16 mouse cellular contexts compared by ENCODE assay signal in genomic region chrX:140214198-140214849, GRCm38 (mm10).
DNase-seq lines count a peak whose midpoint lies in the region; ATAC-seq and TF ChIP-seq lines count a peak whose summit lies in the region.
"Had no signal": no experiment of that assay in that cellular context is flagged by ENCODE, and none has a peak within 500 bp of the region (broad histone marks: within the 10 kb centered on the region; RNA-seq: fewer than 3 reads in every experiment).

No protein-coding gene starts in this region.

- H3K4me1 ChIP-seq in embryonic facial prominence, embryonic 14.5 days (ENCODE audit: control insufficient read depth, insufficient read depth, low read length): no peaks in the 10 kb centered on the region
- H3K4me1 ChIP-seq in embryonic facial prominence, embryonic 10.5 days: no peaks in the 10 kb centered on the region
- H3K4me1 ChIP-seq in lung, embryonic 14.5 days (ENCODE audit: insufficient read depth): no peaks in the 10 kb centered on the region
- no peaks in the 10 kb centered on the region for H3K4me1 ChIP-seq in lung, adult 2 months (ENCODE audit: control insufficient read depth, insufficient read depth, low read length)
- H3K4me1 ChIP-seq: limb, embryonic 13.5 days; neural tube, embryonic 12.5 days had no signal

- TF ChIP-seq POLR2A in lung, adult 2 months (IDR thresholded peaks at IDR 0.05; ENCODE audit: borderline replicate concordance, extremely low read depth, low read depth, low read length): no peak

- 51% methylated on average over 4 of the region's 4 CpGs for WGBS in embryonic facial prominence, embryonic 14.5 days
- WGBS in embryonic facial prominence, embryonic 10.5 days: 67% methylated on average over 4 of the region's 4 CpGs
- 56% methylated on average over 4 of the region's 4 CpGs for WGBS in lung, embryonic 14.5 days
- WGBS in lung, adult 2 months: 42% methylated on average over 4 of the region's 4 CpGs

- no peak overlapping the region for H3K27ac ChIP-seq in embryonic facial prominence, embryonic 14.5 days (replicated peaks; ENCODE audit: low read depth, low read length)
- no peak overlapping the region for H3K27ac ChIP-seq in embryonic facial prominence, embryonic 10.5 days (replicated peaks)
- H3K27ac ChIP-seq in lung, embryonic 14.5 days (ENCODE audit: low read depth): no peak overlapping the region
- H3K27ac ChIP-seq: limb, embryonic 13.5 days; macrophage; neural tube, embryonic 12.5 days had no signal

- no peak overlapping the region for H3K9ac ChIP-seq in embryonic facial prominence, embryonic 14.5 days (ENCODE audit: low read depth, low read length)
- no peak overlapping the region for H3K9ac ChIP-seq in lung, embryonic 14.5 days
- H3K9ac ChIP-seq: limb, embryonic 13.5 days; neural tube, embryonic 12.5 days had no signal

- H3K27me3 ChIP-seq in embryonic facial prominence, embryonic 14.5 days (replicated peaks; ENCODE audit: control insufficient read depth, insufficient read depth, low read length): peaks cover 30% of the 10 kb centered on the region
- H3K27me3 ChIP-seq in embryonic facial prominence, embryonic 10.5 days (replicated peaks; ENCODE audit: low read depth, poor library complexity, severe bottlenecking): peaks cover 96% of the 10 kb centered on the region
- H3K27me3 ChIP-seq in lung, embryonic 14.5 days (ENCODE audit: insufficient read depth, low read length): no peaks in the 10 kb centered on the region
- H3K27me3 ChIP-seq: CH12.LX had no signal

- DNase-seq in embryonic facial prominence, embryonic 14.5 days (ENCODE audit: low spot score): no peak
- no peak for DNase-seq in embryonic facial prominence, embryonic 10.5 days (ENCODE audit: low spot score)
- DNase-seq in lung, embryonic 14.5 days: peak; percentile 5
- DNase-seq in lung, adult 2 months: no peak
- DNase-seq in cerebellum, adult 8-10 months: peak; percentile 18
- DNase-seq in left cerebral cortex, postnatal 4 days: peak; percentile 29
- DNase-seq in kidney, adult 9 months: no peak
- DNase-seq in spleen, postnatal 14 days (ENCODE audit: low spot score in 2 of 2): no peak
- DNase-seq: kidney, postnatal 25 days; midbrain, embryonic 14.5 days had no signal

- H3K9me3 ChIP-seq in embryonic facial prominence, embryonic 14.5 days (ENCODE audit: control insufficient read depth, low read length): no peaks in the 10 kb centered on the region
- H3K9me3 ChIP-seq in embryonic facial prominence, embryonic 10.5 days: no peaks in the 10 kb centered on the region
- H3K9me3 ChIP-seq in lung, embryonic 14.5 days (ENCODE audit: low read depth, low read length): no peaks in the 10 kb centered on the region
- H3K9me3 ChIP-seq: limb, embryonic 13.5 days; neural tube, embryonic 12.5 days had no signal

- intact Hi-C loops in left cerebral cortex, postnatal 4 days (cut with DNase I): no loop called here

- no peaks in the 10 kb centered on the region for H3K36me3 ChIP-seq in embryonic facial prominence, embryonic 14.5 days (ENCODE audit: control insufficient read depth, insufficient read depth, low read length)
- no peaks in the 10 kb centered on the region for H3K36me3 ChIP-seq in embryonic facial prominence, embryonic 10.5 days (replicated peaks)
- H3K36me3 ChIP-seq in lung, embryonic 14.5 days (ENCODE audit: insufficient read depth): no peaks in the 10 kb centered on the region
- H3K36me3 ChIP-seq: limb, embryonic 13.5 days; neural tube, embryonic 12.5 days had no signal

- ATAC-seq in embryonic facial prominence, embryonic 14.5 days (ENCODE audit: low read depth): peak; percentile 15; the same call in 1 of the 2 replicates
- no peak for ATAC-seq in lung, embryonic 14.5 days (ENCODE audit: insufficient read depth)
- ATAC-seq: activated CD4-positive, CD25-positive, alpha-beta regulatory T cell, adult 4 months; intestine, embryonic 16.5 days had no signal

- no peak overlapping the region for H3K4me2 ChIP-seq in embryonic facial prominence, embryonic 14.5 days (ENCODE audit: low read depth, low read length)
- H3K4me2 ChIP-seq in lung, embryonic 14.5 days: no peak overlapping the region
- H3K4me2 ChIP-seq: limb, embryonic 13.5 days; neural tube, embryonic 12.5 days had no signal

- no peak for TF ChIP-seq CTCF in lung, embryonic 14.5 days (IDR thresholded peaks at IDR 0.05; ENCODE audit: low read depth)
- no peak for TF ChIP-seq CTCF in lung, adult 2 months (IDR thresholded peaks at IDR 0.05; ENCODE audit: insufficient read depth, low read length)

- no peak overlapping the region for H3K4me3 ChIP-seq in embryonic facial prominence, embryonic 14.5 days (ENCODE audit: low read depth, low read length)
- H3K4me3 ChIP-seq in embryonic facial prominence, embryonic 10.5 days: no peak overlapping the region
- no peak overlapping the region for H3K4me3 ChIP-seq in lung, embryonic 14.5 days (ENCODE audit: low read depth, low read length)
- no peak overlapping the region for H3K4me3 ChIP-seq in lung, adult 2 months (replicated peaks; ENCODE audit: extremely low read depth, low read depth, low read length)
- H3K4me3 ChIP-seq: limb, embryonic 13.5 days; neural tube, embryonic 12.5 days had no signal

Comparison
In these comparisons a context has a peak if more than half of its experiments do, and no peak if none do; other contexts are left out.
1. DNase-seq: peak in lung, embryonic 14.5 days (single experiment), cerebellum, adult 8-10 months (single experiment) and left cerebral cortex, postnatal 4 days (single experiment); none in embryonic facial prominence, embryonic 14.5 days (single experiment), embryonic facial prominence, embryonic 10.5 days (single experiment), lung, adult 2 months (single experiment), kidney, adult 9 months (single experiment) and spleen, postnatal 14 days (0 of 2).